Mouse (Mus musculus) midbrain, embryonic 12.5 days (tissue): ENCODE data around the gene Ubqln2. TPM values are rescaled to one million over a fixed set of nuclear protein-coding genes. Genes with fewer than 3 reads are reported as not detected.
A peak's percentile ranks its signal among the peaks of the same experiment; 100 is the strongest.

ENCODE experiments used
- ATAC-seq: fragments of 200-750 bp; cut with Nextera tagmentation; 2 replicates; pipeline ENCODE4 v1.8.0; 2017; ENCODE audit warnings: low read depth, moderate TSS enrichment, moderate library complexity; ENCODE audit not compliant: low FRiP score
- H3K27ac ChIP-seq: fragments of 300-500 bp; sonication (generic); replicated peaks from 2 replicates; pipeline ENCODE4 v1.5.1; 2016; ENCODE audit warnings: mild to moderate bottlenecking
- H3K27me3 ChIP-seq: fragments of 300-500 bp; sonication (generic); 2 replicates; pipeline ENCODE4 v1.6.1; 2016; ENCODE audit warnings: mild to moderate bottlenecking
- H3K36me3 ChIP-seq: fragments of 300-500 bp; sonication (generic); 2 replicates; pipeline ENCODE4 v1.6.1; 2016
- H3K4me1 ChIP-seq: fragments of 300-500 bp; sonication (generic); 2 replicates; pipeline ENCODE4 v1.6.1; 2016
- H3K4me2 ChIP-seq: fragments of 300-500 bp; sonication (generic); replicated peaks from 2 replicates; pipeline ENCODE4 v1.6.1; 2016; ENCODE audit warnings: mild to moderate bottlenecking, moderate library complexity
- H3K4me3 ChIP-seq: fragments of 300-500 bp; sonication (generic); 2 replicates; pipeline ENCODE4 v1.5.1; 2016; ENCODE audit warnings: mild to moderate bottlenecking
- H3K9ac ChIP-seq: fragments of 300-500 bp; sonication (generic); replicated peaks from 2 replicates; pipeline ENCODE4 v1.6.1; 2016; ENCODE audit warnings: mild to moderate bottlenecking, moderate library complexity
- H3K9me3 ChIP-seq: fragments of 300-500 bp; sonication (generic); 2 replicates; pipeline ENCODE4 v1.6.1; 2016; ENCODE audit warnings: mild to moderate bottlenecking
- WGBS: fragments of 180-500 bp; shearing (Covaris S2); methylation state at CpG from one replicate; pipeline ENCODE4 v1.1.7; 2016; 5-methylcytosine and 5-hydroxymethylcytosine counted together
- polyA plus RNA-seq: library from polyadenylated mRNA; unstranded; fragments of >200 nt; fragmentation: Nextera tagmentation; extraction: Ambion mirVana; gene quantifications from 2 replicates; pipeline ENCODE4 v1.2.1, GENCODE M21; 2016

The Ubqln2 gene
- 58.8 and 68.6 TPM in 2 replicates for polyA plus RNA-seq

GRCm38 (mm10) chrX:153497688-153498516 is at the start of gene Ubqln2:
Gene Ubqln2 (plus strand): TSS chrX:153498227.
- H3K27ac ChIP-seq, result peak within 1 kb of the TSS; percentile 96
- peaks cover 4% of the 10 kb centered on the region; the same call in 1 of the 2 replicates for H3K36me3 ChIP-seq
- 0 out of 2 replicates have a peak, but pooled peaks cover under 1% of the 10 kb centered on the region for H3K4me1 ChIP-seq
- H3K4me3 ChIP-seq, result peak within 1 kb of the TSS; percentile 66
- peak within 1 kb of the TSS; percentile 89 for H3K9ac ChIP-seq
- H3K9me3 ChIP-seq, result no peaks in the 10 kb centered on the region
- WGBS, result 17% methylated on average over 45 of the region's 76 CpGs
- H3K27me3 ChIP-seq, result no peaks in the 10 kb centered on the region
- ATAC-seq, result peak; percentile 94
- peak within 1 kb of the TSS; percentile 65 for H3K4me2 ChIP-seq

- H3K4me1 ChIP-seq, result no peaks in the 10 kb centered on the region
- no peaks in the 10 kb centered on the region for H3K9me3 ChIP-seq
- no peak for ATAC-seq
- H3K36me3 ChIP-seq, result no peaks in the 10 kb centered on the region
- H3K9ac ChIP-seq, result no peak overlapping the region
- H3K4me3 ChIP-seq, result no peak overlapping the region
- WGBS, result 73% methylated on average over 5 of the region's 5 CpGs
- H3K4me2 ChIP-seq, result no peak overlapping the region
- no peak overlapping the region for H3K27ac ChIP-seq
- no peaks in the 10 kb centered on the region for H3K27me3 ChIP-seq
These were observed 46.1 kb upstream of the Ubqln2 start for GRCm38 (mm10) chrX:153451946-153452345.

- H3K4me3 ChIP-seq, result no peak overlapping the region
- H3K27me3 ChIP-seq, result no peaks in the 10 kb centered on the region
- peak overlapping the region; percentile 83 for H3K27ac ChIP-seq
- no peak overlapping the region for H3K9ac ChIP-seq
- peak; percentile 89 for ATAC-seq
- no peaks in the 10 kb centered on the region for H3K4me1 ChIP-seq
- H3K9me3 ChIP-seq, result no peaks in the 10 kb centered on the region
- WGBS, result 38% methylated on average over 8 of the region's 8 CpGs
- peak overlapping the region; percentile 23; the same call in 1 of the 2 replicates for H3K4me2 ChIP-seq
- H3K36me3 ChIP-seq, result no peaks in the 10 kb centered on the region
These were observed 21.2 kb upstream of the Ubqln2 start for GRCm38 (mm10) chrX:153476760-153477248.

DNA sequence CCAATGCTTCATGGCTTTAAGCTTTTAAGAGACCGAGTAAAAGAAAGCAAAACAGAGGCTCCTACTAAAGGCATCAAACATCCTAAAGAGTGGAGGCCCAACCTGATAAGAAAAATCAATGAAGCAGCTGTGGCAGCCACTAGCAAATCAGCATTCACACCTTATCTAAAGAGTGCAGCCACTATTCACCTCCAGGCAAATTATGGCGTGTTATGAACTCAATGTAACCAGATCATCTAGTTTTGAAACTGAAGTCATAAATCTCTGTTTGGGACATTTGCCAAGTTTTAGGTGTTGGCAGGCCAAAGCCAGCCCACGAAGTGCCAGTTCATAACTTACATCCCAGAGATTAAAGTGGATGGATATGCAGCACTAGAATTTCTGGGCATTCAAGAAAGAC is 5.7 kb upstream of the Ubqln2 start:
- WGBS, result 78% methylated on average over 3 of the region's 3 CpGs
- Histone ChIP-seq H3K9ac (no peak overlapping the region), H3K27ac (no peak overlapping the region), H3K9me3 (no peaks in the 10 kb centered on the region), H3K4me2 (no peak overlapping the region), H3K4me1 (no peaks in the 10 kb centered on the region), H3K36me3 (no peaks in the 10 kb centered on the region), H3K27me3 (no peaks in the 10 kb centered on the region), H3K4me3 (no peak overlapping the region)
- ATAC-seq, result no peak

DNA sequence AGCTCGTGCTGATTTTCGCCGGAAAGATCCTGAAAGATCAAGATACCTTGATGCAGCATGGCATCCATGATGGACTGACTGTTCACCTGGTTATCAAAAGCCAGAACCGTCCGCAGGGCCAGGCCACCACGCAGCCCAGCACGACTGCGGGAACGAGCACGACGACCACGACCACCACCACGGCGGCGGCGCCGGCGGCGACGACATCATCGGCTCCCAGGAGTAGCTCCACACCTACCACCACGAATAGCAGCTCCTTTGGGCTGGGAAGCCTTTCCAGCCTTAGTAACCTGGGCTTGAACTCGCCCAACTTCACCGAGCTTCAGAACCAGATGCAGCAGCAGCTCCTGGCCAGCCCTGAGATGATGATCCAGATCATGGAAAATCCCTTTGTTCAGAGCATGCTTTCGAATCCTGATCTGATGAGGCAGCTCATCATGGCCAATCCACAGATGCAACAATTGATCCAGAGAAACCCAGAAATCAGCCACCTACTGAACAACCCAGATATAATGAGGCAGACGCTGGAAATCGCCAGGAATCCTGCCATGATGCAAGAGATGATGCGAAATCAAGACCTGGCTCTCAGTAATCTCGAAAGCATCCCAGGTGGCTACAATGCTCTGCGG is 752 bp downstream of the Ubqln2 start:
- no peaks in the 10 kb centered on the region for H3K9me3 ChIP-seq
- peak overlapping the region; percentile 66 for H3K4me3 ChIP-seq
- H3K9ac ChIP-seq, result peak overlapping the region; percentile 89
- H3K27ac ChIP-seq, result peak overlapping the region; percentile 96
- ATAC-seq, result no peak
- H3K27me3 ChIP-seq, result no peaks in the 10 kb centered on the region
- peak overlapping the region; percentile 65 for H3K4me2 ChIP-seq
- WGBS, result 30% methylated on average over 30 of the region's 30 CpGs
- H3K36me3 ChIP-seq, result peaks cover 4% of the 10 kb centered on the region; the same call in 1 of the 2 replicates
- H3K4me1 ChIP-seq, result 0 out of 2 replicates have a peak, but pooled peaks cover 3% of the 10 kb centered on the region

DNA sequence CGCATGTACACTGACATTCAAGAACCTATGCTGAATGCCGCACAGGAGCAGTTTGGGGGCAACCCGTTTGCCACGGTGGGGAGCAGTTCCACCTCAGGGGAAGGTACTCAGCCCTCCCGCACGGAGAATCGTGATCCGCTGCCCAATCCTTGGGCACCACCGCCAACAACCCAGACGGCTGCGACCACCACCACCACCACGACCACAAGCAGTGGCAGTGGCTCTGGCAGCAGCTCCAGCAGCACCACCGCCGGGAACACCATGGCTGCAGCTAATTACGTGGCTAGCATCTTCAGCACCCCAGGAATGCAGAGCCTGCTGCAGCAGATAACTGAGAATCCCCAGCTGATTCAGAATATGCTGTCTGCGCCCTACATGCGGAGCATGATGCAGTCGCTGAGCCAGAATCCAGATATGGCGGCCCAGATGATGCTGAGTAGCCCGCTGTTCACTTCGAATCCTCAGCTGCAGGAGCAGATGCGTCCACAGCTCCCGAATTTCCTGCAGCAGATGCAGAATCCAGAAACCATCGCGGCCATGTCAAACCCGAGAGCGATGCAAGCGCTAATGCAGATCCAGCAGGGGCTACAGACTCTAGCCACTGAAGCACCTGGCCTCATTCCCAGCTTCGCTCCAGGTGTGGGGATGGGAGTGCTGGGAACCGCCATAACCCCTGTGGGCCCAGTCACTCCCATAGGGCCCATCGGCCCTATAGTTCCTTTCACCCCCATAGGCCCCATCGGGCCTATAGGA is 1.4 kb downstream of the Ubqln2 start:
- WGBS, result 30% methylated on average over 32 of the region's 32 CpGs
- Histone ChIP-seq H3K27me3 (no peaks in the 10 kb centered on the region), H3K4me2 (peak overlapping the region; percentile 65), H3K36me3 (peaks cover 4% of the 10 kb centered on the region; the same call in 1 of the 2 replicates), H3K4me1 (0 out of 2 replicates have a peak, but pooled peaks cover 3% of the 10 kb centered on the region), H3K4me3 (peak overlapping the region; percentile 66), H3K9ac (peak overlapping the region; percentile 89), H3K27ac (peak overlapping the region; percentile 96), H3K9me3 (no peaks in the 10 kb centered on the region)
- no peak for ATAC-seq

DNA sequence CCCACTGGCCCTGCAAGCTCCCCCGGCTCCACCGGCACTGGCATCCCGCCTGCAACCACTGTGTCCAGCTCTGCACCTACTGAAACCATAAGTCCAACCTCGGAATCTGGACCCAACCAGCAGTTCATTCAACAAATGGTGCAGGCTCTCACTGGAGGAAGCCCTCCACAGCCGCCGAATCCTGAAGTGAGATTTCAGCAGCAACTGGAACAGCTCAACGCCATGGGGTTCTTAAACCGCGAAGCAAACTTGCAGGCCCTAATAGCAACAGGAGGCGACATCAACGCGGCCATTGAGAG is 2.0 kb downstream of the Ubqln2 start:
- no peaks in the 10 kb centered on the region for H3K27me3 ChIP-seq
- no peak for ATAC-seq
- WGBS, result 27% methylated on average over 12 of the region's 12 CpGs
- H3K27ac ChIP-seq, result peak overlapping the region; percentile 96
- peaks cover 4% of the 10 kb centered on the region; the same call in 1 of the 2 replicates for H3K36me3 ChIP-seq
- H3K9ac ChIP-seq, result peak overlapping the region; percentile 89
- H3K4me2 ChIP-seq, result peak overlapping the region; percentile 65
- no peaks in the 10 kb centered on the region for H3K9me3 ChIP-seq
- H3K4me1 ChIP-seq, result 0 out of 2 replicates have a peak, but pooled peaks cover 3% of the 10 kb centered on the region
- H3K4me3 ChIP-seq, result peak overlapping the region; percentile 66

- WGBS, result 49% methylated on average over 9 of the region's 9 CpGs
- ATAC-seq, result peak; percentile 44
- no peak overlapping the region for H3K4me2 ChIP-seq
These were observed 7.9 kb downstream of the Ubqln2 start for GRCm38 (mm10) chrX:153505954-153506353.

DNA sequence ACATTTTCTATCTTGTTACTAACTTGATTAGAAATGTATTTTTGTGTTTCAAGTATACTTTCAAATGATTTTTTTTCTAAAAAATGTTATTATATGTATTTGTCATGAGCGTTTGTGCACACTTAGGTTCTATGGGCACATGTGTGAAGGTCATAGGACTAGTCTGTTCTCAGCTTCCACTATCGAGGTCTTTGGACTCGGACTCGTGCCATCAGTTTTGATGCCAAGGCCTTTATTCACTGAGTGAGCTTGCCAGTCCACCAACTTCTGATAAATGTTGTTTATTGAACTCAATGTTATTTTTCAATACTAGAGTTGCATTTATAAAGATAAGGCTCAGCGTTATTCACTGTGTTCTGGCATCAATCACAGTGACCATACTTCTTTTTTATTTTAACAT is 17.5 kb downstream of the Ubqln2 start:
- Histone ChIP-seq H3K4me1 (no peaks in the 10 kb centered on the region), H3K4me3 (no peak overlapping the region), H3K9ac (no peak overlapping the region), H3K27ac (no peak overlapping the region), H3K27me3 (no peaks in the 10 kb centered on the region), H3K9me3 (no peaks in the 10 kb centered on the region), H3K4me2 (no peak overlapping the region), H3K36me3 (no peaks in the 10 kb centered on the region)
- 89% methylated on average over 5 of the region's 5 CpGs for WGBS
- ATAC-seq, result no peak

More at GRCm38 (mm10) chrX:153505954-153506353, 7.9 kb downstream of the Ubqln2 start:
- Histone ChIP-seq H3K27ac (no peak overlapping the region), H3K36me3 (no peaks in the 10 kb centered on the region), H3K9me3 (no peaks in the 10 kb centered on the region), H3K9ac (no peak overlapping the region), H3K4me3 (no peak overlapping the region), H3K4me1 (0 out of 2 replicates have a peak, but pooled peaks cover 3% of the 10 kb centered on the region), H3K27me3 (no peaks in the 10 kb centered on the region)

- peak; percentile 49; the same call in 1 of the 2 replicates for ATAC-seq
- no peaks in the 10 kb centered on the region for H3K36me3 ChIP-seq
- 27% methylated on average over 2 of the region's 2 CpGs for WGBS
These were observed 30.4 kb downstream of the Ubqln2 start for GRCm38 (mm10) chrX:153528399-153528798.

More at GRCm38 (mm10) chrX:153528399-153528798, 30.4 kb downstream of the Ubqln2 start:
- no peaks in the 10 kb centered on the region for H3K27me3 ChIP-seq
- no peak overlapping the region for H3K27ac ChIP-seq
- no peak overlapping the region for H3K9ac ChIP-seq
- no peak overlapping the region for H3K4me3 ChIP-seq
- H3K9me3 ChIP-seq, result no peaks in the 10 kb centered on the region
- no peak overlapping the region for H3K4me2 ChIP-seq
- no peaks in the 10 kb centered on the region for H3K4me1 ChIP-seq
